Mouse (Mus musculus): ENCODE measurements at regions not wholly inside any gene's neighbourhood (a gene's known extent, or its start where the extent isn't known, plus 50 kb on each side); places are given as distances from the start of the nearest gene placed in this dataset.
"Not testable (repeated sequence)": the region's sequence is repeated elsewhere in the genome, so short reads cannot be mapped to it uniquely, and the experiment has no call there.

- no peak for DNase-seq (ENCODE audit: low read depth, low spot score)
Observed at GRCm38 (mm10) chr9:84461441-84461840, 536.5 kb downstream of the Bckdhb start.

DNA sequence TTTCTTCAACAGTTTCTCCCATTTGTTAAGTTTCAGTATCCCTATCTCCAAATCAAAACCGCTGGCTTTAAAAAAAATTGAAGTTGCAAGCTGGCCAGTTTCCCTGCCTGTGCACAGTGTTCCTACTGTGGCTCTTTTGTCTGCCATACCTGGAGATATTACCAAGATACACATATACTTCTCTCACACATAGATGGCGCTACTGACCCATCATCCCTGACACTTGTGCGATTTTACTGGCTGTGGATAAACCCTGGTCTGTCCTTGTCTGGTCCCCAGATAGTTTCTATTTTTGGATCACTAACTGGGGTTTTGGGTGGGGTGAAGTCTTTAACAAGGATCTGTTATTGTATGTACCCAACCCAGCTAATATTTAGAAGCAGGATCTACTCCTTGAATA, 541.8 kb downstream of the Bckdhb start:
- DNase-seq (ENCODE audit: low read depth, low spot score) = peak; percentile 53

GRCm38 (mm10) chr9:84472696-84473095, 547.8 kb downstream of the Bckdhb start:
- DNase-seq (ENCODE audit: low read depth, low spot score) = no peak

DNA sequence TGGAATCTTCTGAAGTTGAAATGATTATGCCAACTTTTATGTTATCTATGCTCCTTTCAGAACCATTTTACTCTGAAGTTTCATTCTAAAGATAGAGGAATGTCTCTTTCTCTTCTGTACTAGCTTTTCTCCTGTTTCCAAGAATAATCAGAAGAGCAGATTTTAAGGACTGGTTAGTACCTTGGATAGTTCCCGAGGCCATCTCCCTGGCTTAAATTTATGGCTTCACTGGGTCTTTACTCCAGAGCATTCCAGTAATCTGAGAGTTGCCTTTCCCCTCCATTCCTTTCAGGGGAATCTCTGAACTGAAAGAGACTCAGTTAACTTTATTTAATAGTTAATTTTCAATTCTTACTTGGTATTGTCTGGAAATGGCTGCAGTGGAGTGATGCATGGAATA, 551.0 kb downstream of the Bckdhb start:
- DNase-seq (ENCODE audit: low read depth, low spot score) = peak; percentile 19

DNA sequence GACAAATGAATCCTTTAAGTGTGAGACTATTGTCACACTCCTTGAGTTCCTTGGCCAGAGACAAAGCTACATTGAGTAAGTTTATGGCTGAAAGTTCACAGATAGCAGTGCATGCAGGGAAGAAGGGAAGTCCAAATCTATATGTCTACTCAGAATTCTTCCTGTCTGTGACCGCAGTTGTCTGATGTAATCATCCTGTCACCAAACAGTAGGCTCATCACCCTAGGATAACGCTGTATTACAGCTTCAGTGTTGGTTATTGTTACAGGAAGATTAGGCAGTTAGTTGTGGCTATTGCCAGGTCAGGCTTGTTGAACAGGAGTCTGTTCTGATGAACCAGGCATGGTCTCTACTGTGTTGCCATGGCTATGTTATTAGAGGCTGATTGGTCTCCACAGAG, 574.6 kb downstream of the Bckdhb start:
- no peak for DNase-seq (ENCODE audit: low read depth, low spot score)

GRCm38 (mm10) chr9:84502981-84503380, 578.0 kb downstream of the Bckdhb start:
- DNase-seq (ENCODE audit: low read depth, low spot score) = not testable (repeated sequence)

- DNase-seq (ENCODE audit: low read depth, low spot score) = no peak
Observed at GRCm38 (mm10) chr9:84517064-84517463, 592.1 kb downstream of the Bckdhb start.

- no peak for DNase-seq (ENCODE audit: low read depth, low spot score)
Observed at GRCm38 (mm10) chr9:84545431-84545830, 620.5 kb downstream of the Bckdhb start.

GRCm38 (mm10) chr9:84548012-84548660, 623.2 kb downstream of the Bckdhb start:
- no peak for DNase-seq (ENCODE audit: low read depth, low spot score)

- DNase-seq (ENCODE audit: low read depth, low spot score) = no peak
Observed at GRCm38 (mm10) chr9:84555237-84555636, 630.3 kb downstream of the Bckdhb start.

- no peak for DNase-seq (ENCODE audit: low read depth, low spot score)
Observed at GRCm38 (mm10) chr9:84556261-84556844, 631.4 kb downstream of the Bckdhb start.

DNA sequence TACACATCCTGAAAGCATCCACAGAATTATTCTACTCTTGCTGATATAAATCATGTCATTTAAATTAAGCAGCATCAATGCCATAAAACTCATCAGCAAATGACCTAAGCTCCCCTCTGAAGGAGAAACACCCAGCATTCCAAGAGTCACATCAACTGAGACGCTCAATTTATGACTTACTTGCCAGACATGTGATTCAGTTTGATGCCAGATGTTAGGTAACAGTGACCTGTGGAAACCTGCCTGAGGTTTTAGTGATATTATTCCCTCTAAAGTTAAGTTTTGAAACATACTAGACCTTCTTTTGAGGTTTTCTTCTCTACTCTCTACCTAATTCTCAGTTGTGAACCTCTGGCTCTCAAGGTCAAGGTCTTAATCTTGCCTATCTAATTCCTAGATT, 633.4 kb downstream of the Bckdhb start:
- peak; percentile 7 for DNase-seq (ENCODE audit: low read depth, low spot score)

GRCm38 (mm10) chr9:84569533-84569932, 644.6 kb downstream of the Bckdhb start:
- DNase-seq (ENCODE audit: low read depth, low spot score) = no peak

GRCm38 (mm10) chr9:84577781-84578180, 652.8 kb downstream of the Bckdhb start:
- DNase-seq (ENCODE audit: low read depth, low spot score) = no peak

DNA sequence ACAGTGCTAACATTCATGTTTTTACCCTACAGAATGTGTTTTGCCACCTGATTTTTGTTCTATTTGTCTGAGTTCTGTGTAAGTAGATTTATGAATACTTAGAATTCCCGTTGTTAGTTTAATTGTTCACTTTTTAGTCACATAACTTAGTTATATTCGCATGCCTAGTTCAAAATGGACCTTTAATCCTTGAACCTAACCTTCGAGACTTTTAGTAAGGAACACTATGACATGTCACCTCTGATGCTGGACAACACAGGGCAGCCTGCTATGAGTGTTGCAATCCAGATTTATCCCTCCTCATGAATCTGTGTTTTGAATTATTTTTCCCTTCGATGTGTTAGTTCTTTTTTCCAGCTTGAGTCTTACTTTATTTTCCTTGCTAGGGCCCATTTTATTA, 662.8 kb downstream of the Bckdhb start:
- no peak for DNase-seq (ENCODE audit: low read depth, low spot score)

DNA sequence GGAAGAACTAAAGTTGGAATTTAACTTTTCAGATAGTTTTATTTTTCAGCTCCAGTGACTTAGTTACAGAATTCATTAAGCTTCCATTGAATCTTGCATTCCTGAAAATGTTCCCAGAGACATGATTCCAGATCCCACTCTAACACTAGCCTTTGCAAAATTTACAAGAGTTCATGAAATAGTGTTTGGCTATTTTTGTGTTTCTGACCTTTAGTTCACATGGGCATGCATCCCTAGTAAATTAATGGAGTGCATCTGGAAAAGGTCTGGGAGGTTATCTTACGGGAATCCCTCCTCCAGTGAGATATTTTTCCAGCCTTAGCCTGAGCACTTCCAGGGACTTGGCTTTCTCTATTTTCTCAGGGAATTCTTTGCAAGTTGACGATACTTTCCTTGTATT, 669.8 kb downstream of the Bckdhb start:
- peak; percentile 0 for DNase-seq (ENCODE audit: low read depth, low spot score)
